Mouse (Mus musculus) right cerebral cortex, postnatal 14 days (tissue): Measurements from ENCODE around the gene Cep170b.

Source experiments
- DNase-seq: peaks from one replicate; pipeline ENCODE4 v3.0.0; 2022

Gene Cep170b

GRCm38 (mm10) chr12:112720216-112720615 lies at the start of gene Cep170b:
Gene Cep170b, plus strand, starts transcription at chr12:112720455.
- no peak for DNase-seq

GRCm38 (mm10) chr12:112670718-112671393 lies 49.4 kb upstream of the Cep170b start:
- DNase-seq: no peak

DNA sequence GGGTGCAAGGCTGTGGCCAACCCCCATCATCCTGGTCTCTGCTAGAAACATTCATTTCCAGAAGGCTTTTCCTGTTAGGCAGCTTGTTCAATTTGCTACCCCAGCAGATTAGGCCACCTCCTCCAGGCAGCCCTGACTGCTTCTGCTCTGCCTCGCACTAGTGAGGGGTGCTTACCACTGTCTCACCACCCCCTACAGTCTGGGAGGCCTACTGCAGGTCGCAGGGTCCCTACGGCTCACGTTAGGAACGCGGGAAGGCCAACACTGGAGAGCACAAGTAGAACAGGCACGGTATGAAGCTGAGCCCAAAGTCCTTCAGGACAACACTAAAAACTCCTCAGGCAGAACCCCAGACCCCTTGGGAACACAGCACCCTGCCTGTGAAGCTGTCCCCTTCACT lies 48.4 kb upstream of the Cep170b start:
- no peak for DNase-seq

DNA sequence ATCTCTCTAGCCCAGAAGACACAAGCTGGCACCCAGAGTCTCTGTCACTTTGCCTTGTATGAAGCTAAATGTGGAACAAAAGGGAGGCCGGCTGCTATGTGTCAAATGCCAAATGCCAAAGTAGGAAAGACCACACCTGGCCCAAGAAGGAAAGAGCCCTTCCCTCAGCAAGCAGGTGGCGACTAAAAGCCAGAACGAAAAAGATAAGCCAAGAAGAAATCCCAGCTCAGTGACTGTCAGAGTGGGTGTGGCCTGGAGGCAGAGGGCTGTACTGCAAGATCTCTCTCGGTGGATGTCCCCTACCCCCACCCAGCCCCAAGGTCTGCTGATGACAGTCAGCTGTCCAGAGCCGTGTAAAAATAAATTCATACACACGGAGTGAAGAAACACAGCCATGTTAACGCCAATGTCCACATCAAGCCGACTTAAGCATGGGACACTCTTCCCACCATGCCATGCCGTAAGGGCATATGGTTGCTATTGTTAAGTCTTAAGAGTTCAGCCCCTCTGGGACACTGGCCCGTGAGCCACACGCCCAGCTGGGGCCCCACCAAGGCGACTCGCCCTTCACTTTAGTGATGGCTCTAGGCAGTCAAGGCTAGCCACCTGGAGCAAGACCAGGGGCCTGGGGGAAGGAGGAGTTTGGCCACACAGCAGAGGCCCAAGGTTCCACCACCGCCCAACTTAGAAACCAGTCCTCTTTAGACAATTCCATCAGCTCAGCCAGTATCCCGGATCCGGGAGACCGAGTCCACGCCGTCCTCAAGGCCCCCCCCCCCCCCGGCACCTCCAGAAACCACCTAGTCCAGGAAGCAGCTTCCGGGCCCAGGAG lies 47.3 kb upstream of the Cep170b start:
- DNase-seq: no peak

DNA sequence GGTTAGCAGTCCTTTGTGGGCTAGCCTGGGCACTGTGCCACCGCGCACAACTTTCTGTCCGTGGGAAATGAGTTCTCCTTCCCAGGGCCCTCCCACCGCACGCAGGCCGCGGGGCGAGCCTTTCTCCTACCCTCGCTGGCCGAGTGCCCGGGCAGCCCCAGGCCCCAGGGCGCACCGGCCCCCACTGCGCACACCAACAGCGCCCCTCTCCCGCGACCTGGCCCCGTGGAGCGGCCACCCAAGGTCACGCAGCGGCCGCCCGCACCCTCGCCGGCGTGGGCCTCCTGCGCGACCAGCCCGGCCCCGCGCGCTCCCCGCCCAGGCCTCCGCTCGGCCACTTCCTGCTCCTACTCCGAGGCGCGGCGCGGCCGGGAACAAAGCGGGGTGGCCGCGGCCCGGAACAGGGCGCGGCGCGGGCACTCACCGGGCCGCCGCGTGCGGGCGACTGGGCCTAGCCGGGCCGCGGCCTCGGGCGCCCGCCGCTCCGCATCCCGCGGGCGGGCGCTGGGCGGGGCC lies 46.6 kb upstream of the Cep170b start:
- DNase-seq: peak; percentile 67

DNA sequence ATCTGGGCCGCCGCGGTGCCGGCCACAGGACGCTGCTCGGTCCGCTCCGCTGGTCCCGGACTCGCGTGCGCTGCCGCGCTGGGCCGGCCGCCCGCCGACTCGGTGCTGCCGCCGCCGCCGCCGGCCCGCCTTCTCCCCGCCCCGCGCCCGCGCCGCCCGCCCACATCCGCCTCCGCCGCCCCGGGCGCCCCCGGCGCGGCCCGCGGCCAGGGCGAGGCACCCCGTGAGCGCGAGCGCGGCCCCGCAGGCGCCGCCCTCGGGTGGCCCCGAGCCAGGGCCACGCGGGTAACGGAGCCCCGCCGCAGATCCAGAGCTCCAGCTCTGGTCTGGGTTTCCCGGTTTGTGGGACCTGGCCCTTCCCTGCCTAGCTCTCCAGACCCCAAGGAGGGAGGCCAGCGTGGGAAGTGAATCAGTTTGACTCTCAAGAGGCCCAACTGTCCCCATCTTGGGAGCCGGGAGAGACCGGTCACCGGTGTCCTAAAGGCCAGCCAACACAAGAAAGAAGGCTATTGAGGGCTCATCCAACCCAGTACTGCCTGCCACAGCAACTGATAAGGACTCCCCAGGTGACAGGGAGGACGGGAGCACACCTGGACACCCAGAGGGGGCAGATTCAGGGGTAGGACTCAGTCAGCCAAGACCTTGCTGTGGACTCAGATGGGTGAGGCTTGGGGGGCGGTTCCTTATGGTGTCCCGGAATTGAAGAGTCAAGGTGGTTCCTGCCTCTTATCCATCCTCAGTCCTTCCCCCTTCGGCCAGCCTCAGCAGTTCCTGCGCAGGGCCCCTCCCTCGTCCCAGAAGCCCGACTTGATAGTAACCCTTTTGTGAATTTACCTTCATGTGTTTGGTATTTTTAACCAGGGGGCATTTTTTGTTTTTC lies 45.9 kb upstream of the Cep170b start, which contains the start of gene Akt1:
Gene Akt1, minus strand, starts transcription at position 753 of the 880 bp plus-strand sequence.
- DNase-seq: peak; percentile 44

DNA sequence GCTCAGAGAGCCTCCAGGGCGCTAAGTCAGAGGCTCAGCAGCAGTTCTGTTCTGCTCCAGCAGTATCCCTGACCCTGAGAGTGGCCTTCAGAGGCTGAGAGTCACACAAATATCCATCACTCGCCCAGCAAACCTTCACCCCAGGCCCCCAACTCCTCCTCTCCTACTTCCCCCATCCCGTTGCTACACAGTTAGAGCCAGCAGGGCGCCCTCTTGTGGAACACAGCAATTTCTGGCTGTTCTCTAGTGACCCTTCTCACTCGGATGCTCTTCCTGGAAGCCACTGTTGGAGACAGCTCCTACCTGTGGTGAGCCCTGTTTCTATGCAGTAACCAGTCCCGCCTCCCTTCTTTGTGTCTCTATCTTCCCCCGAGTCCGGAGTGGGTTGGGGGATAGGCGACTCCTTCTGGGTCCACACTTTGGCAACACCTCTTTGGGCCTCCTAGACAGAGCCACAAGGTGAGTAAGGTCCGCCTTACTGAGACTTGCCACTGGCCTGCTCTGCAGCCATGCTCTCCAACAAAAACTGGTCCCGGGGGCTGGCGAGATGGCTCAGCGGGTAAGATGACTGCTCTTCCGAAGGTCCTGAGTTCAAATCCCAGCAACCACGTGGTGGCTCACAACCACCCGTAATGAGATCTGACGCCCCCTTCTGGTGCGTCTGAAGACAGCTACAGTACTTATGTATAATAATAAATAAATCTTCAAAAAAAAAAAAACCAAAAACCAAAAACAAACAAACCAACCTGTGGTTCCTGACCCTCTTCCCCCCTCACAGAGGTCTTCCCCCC lies 44.8 kb upstream of the Cep170b start:
- DNase-seq: peak; percentile 84

DNA sequence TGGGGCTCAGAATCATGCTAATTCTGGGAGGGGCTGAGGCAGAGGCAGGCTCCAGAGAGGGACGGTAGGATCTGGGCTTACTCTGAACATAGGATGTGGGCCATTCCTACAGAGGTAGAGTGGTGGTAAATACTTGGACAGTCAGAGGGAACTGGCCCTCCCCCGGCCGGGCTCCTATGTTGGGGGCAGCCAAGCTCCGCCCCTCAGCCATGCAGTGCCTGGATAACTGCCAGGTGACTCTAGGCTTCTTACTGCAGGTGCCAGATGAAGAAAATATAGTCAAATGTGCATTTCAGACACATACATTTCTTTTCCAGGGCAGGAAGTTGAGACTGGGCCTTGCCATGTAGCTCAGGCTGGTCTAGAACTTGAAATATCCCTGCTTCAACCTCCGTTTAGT lies 43.2 kb upstream of the Cep170b start:
- DNase-seq: no peak

- no peak for DNase-seq
Observed at GRCm38 (mm10) chr12:112677943-112678554, 42.2 kb upstream of the Cep170b start.

- no peak for DNase-seq
Observed at GRCm38 (mm10) chr12:112678555-112679026, 41.7 kb upstream of the Cep170b start, which contains the start of gene Zbtb42. Gene Zbtb42, plus strand, starts transcription at chr12:112678828.

DNA sequence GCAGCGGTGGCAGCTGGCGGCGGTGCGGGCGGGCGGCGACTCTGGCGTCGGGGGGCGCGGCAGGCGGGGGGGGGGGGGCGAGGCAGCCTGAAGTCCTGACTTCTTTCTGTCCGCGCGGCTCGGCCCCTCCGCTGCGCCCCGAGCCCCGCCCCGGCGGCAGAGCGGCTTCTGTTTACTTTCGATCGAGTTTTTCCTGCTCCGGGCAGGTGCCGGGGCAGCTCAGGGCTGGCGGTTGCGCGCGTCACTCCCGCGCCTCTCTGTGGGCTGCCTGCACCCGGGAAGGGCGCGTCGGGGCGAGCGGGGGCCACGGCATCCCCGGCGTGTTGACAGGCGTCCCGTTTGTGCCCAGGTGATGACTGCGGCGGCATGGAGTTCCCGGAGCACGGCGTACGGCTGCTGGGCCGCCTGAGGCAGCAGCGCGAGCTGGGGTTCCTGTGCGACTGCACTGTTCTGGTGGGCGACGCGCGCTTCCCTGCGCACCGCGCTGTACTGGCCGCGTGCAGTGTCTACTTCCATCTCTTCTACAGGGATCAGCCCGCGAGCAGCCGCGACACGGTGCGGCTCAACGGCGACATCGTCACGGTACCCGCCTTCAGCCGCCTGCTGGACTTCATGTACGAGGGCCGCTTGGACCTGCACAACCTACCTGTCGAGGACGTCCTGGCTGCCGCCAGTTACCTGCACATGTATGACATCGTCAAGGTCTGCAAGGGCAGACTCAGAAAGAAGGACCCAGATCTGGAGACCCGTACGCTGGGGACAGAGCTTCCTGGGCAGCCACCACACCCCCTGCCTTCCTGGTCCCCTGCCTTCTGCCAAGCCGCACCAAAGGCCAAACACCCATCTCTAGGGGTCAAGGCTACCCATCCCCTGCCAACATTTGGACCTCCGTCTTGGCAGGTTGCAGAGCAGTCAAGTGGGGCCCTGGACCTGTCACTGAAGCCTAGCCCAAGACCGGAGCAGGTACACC lies 40.9 kb upstream of the Cep170b start:
- no peak for DNase-seq

DNA sequence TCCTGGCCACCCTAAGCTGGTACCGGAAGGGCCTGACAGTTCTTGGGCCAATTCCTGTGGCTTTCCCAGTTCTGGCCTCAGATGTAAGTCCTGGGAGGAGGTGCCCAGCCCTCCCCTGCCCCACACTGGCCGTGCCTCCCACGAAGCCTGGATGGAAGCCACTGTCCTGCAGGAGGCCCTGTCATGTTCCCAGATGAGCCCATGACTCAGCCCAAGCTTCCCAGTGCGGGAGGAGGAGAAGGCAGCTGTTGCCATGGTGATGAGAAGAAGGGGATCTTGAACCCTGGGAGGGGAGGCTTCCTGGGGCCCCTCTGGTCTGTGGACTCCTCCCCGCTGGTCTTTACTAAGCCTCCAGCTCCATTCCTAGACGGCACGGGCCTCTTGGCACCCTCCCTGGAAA lies 36.9 kb upstream of the Cep170b start:
- no peak for DNase-seq

DNA sequence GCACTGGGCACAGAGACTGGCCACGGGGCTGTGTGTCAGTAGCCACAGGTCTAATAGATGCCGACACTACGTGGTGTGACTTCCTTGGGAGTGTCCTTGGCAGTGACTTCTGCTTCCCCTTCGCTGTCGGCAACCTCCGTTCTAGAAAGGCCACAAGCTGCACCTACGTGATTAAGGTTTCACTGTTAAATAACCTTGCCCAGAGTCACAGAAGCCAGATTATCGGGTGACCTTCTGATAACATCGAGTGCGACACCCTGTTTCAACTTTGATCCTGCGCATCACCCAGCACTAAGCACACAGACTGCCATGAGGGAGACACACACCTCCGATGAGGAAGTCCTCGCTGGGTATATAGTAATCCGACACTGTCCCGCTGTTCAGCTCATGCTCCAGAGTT lies 31.8 kb upstream of the Cep170b start:
- no peak for DNase-seq

DNA sequence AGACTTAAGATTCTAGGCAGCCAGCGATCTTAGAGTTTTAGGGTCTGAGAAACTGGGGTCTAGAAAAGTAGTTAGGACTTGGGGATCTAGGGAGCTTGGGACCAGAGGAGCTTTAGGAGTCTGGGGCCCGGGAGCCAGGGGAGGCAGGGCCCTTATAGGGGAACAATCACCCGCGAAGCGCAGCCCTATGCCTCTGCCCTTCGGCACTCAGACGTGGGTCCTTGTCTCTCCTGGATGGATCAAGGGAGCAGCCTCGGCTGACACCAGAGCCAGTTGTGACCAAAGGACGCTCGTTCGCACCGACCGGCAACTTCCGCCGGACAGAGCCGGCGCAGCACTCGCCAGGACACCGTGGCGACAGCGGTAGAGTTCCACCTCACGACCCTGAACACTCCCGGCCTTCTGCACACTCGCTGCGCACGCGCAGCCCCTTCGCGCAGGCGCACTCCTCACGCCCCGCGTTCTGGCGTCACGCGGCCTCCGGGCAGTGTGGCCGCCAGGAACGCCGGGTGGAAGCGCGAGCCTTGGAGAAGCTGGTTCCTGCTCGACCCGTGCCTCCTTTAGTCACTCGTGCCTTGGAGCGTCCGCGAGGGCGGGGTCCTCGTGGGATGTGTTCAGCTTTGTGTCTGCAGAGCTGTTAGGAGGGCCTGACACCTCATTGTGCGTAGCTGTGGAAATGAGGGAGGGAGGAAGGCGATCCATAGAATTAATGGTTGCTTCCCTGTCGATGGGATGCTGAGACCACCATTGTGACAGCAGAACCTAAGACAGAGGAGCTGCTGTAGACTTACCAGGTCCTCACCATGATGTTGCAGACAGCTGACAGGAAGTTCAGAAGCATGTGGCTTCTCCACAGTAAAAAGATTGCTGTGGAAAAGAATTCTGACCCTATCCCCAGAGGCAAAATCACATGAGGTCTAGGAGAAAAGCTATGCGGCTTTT lies 26.8 kb upstream of the Cep170b start:
- DNase-seq: peak; percentile 97

- DNase-seq: no peak
Observed at GRCm38 (mm10) chr12:112694127-112694475, 26.2 kb upstream of the Cep170b start.

GRCm38 (mm10) chr12:112696806-112697425 lies 23.3 kb upstream of the Cep170b start:
- no peak for DNase-seq

DNA sequence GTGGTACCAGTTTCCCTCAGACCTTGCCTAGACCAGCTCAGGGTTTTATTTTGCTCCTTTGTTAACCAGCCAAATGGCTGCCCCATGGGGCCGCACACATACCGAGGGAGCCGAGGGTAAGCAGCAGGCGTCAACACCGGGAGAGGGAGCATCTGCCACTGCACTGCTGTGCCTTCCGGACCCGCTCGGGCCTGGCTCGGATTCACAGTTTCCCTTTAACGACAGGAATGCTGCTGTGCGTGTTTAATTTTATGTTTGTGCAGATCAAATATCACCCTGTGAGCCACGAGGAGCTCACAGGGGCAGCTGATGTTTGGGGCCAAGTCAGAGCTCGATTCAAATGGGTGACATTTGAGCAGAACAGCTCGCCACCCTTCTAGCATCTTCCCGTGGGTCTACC lies 19.7 kb upstream of the Cep170b start:
- DNase-seq: no peak
